Mouse (Mus musculus): ENCODE measurements around the gene Msrb1.

Msrb1 gene

GRCm38 (mm10) chr17:24745526-24746497 is 9.4 kb downstream of the Msrb1 start:
- peak; percentile 85 for DNase-seq

- no peak for DNase-seq
Measured at GRCm38 (mm10) chr17:24746986-24747385, 10.5 kb downstream of the Msrb1 start.

GRCm38 (mm10) chr17:24751528-24751927 is 15.1 kb downstream of the Msrb1 start:
- DNase-seq: no peak

- no peak for DNase-seq
Measured at GRCm38 (mm10) chr17:24752415-24753394, 16.3 kb downstream of the Msrb1 start, which contains the start of gene Hs3st6. TSS of gene Hs3st6 (plus strand) at chr17:24752988.

- DNase-seq: no peak
Measured at GRCm38 (mm10) chr17:24757394-24757793, 21.0 kb downstream of the Msrb1 start.

GRCm38 (mm10) chr17:24761121-24761520 is 24.7 kb downstream of the Msrb1 start:
- DNase-seq: no peak

- DNase-seq: no peak
Measured at GRCm38 (mm10) chr17:24765016-24765905, 28.8 kb downstream of the Msrb1 start.

GRCm38 (mm10) chr17:24766266-24766875 is 29.9 kb downstream of the Msrb1 start:
- DNase-seq: no peak

GRCm38 (mm10) chr17:24769146-24769545 is 32.7 kb downstream of the Msrb1 start:
- no peak for DNase-seq

GRCm38 (mm10) chr17:24773241-24773640 is 36.8 kb downstream of the Msrb1 start:
- DNase-seq: no peak

GRCm38 (mm10) chr17:24775173-24775572 is 38.7 kb downstream of the Msrb1 start:
- no peak for DNase-seq

GRCm38 (mm10) chr17:24777073-24777472 is 40.6 kb downstream of the Msrb1 start:
- DNase-seq: no peak

GRCm38 (mm10) chr17:24780821-24781220 is 44.4 kb downstream of the Msrb1 start:
- DNase-seq: no peak

- no peak for DNase-seq
Measured at GRCm38 (mm10) chr17:24792190-24792589, 55.7 kb downstream of the Msrb1 start.

All from right cerebral cortex, postnatal 14 days (tissue).